Mouse (Mus musculus) gastrocnemius, postnatal 25 days (tissue): ENCODE measurements around the gene Ago4. TPM values are rescaled to one million over a fixed set of nuclear protein-coding genes. Genes with fewer than 3 reads are reported as not detected.

Experiments used
- DNase-seq: peaks from one replicate; pipeline ENCODE4 v3.0.0; 2022
- total RNA-seq, 2 experiments: library from RNA; stranded (reverse); gene quantifications; 1 replicate in 1 of 2; 2 replicates in 1 of 2; pipeline ENCODE4 v1.2.3; 2021

Gene Ago4
- total RNA-seq, 2 experiments from 2014 or later = 4.4 to 5.1 TPM

DNA sequence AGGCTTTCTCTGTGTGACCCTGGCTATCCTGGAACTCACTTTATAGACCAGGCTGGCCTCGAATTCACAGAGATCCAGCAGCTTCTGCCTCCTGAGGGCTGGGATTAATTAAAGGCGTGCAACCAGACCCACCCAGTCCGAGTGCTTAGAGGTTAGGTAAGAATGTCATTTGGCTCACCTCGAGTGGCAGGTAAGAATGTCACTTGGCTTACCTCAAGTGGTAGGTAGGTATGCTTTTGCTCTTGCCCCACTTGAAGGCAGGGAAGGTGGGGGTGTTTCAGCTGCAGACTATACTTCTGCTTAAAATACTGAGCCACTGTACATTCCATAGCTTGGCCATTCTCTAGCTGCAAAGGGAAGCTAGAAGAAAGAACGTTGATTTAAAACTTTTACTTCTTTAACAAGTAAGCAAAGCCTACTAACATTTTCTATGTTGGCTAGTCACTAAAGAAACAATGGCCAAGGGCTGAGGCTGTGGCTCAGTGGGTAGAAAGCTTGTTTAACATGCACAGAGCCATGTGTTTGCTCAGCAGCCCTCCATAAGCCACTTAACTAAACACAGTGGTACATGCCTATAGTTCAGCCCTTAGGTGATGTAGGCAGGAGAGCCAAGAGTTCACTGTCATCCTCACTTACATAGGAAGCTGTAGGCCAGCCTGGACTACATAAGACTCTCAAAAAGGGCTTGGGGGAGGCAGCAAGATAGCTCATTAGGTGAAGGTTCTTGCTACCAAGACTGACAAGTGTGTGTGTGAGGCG, 20.8 kb downstream of the Ago4 start:
- no peak for DNase-seq

DNA sequence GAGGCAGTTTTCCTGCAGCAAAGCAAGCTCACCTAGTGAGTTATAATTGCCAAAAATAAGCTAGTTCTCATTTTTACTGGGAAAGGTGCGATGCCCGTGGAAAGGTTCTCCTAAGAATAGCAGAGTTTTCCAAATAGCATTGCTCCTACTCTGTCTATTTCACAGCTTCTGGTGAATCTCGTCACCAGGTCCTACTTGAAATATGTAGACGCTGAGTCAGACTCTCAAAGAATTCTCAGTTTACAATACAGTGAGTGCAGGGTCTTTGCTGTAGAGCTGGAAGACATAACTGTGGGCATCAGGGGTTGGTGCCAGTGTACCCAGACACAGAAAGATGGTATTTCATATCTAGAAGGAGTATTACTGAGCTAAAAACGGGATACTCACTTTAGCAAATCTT, 22.3 kb downstream of the Ago4 start:
- no peak for DNase-seq

DNA sequence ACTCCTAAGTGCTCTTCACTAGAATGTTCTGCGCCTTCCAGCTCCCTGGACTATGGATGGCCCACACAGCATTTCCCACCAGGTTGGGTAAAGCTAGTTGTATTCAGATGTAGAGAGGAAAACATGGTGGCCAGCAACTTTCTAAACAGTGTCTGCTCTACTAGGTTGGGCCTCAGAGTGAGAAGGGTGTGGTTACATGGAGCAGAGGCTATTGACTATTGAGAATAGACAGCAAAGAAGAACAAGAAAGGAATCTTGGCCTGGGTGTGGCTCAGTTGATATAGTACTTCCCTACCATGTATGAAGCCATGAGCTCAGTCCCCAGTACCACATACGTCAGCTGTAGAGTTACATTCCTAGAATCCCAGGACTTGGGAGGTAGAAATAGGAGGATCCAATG, 24.2 kb downstream of the Ago4 start:
- no peak for DNase-seq

DNA sequence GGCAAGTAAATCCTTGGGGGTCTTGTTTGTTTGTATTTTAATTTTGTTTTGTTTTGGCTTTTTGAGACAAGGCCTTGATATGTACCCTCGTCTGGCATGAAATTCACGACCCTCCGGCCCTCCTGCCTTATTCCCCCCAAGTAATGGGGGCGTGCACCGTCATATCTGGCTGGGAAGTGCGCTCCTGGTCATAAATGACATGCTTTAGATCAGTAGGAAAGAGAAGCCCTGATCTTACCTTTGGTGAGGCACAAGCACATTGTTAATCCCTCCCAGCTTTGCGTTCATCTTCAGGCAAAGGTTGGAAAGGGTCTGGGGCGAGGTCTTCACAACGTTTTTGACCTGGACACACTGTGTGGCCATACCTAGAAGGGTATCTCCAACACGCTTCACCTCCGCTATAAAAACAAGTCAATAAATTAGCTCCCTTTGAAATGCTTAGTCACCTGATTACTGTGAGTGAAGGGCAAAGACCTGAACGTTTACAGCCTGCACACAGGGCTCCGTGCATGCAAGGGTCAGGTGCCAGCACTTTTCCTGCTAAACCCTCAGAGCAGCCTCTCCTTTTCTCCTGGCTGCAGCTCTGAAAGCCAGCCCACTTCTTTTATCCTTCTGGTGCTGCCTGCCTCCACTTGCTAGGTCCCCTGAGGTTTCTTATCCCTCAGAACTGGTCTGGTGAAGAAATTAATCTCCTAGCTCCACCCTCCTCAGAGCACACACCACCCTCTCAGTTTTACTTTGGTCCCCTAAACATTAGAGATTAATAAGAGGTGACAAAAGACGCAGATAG, 25.0 kb downstream of the Ago4 start:
- no peak for DNase-seq

DNA sequence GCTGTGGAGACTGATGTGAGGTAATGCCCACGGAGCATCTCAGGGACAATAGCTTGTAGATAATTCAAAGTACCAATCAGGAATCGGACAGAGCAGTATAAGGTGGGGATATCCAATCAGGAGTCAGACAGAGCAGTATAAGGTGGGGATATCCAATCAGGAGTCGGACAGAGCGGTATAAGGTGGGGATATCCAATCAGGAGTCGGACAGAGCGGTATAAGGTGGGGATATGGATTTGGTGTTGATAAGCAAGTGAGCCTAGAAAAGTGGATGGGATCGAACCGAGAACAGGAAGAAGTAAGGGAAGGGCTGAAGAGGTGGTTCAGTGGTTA, 30.3 kb downstream of the Ago4 start:
- no peak for DNase-seq

DNA sequence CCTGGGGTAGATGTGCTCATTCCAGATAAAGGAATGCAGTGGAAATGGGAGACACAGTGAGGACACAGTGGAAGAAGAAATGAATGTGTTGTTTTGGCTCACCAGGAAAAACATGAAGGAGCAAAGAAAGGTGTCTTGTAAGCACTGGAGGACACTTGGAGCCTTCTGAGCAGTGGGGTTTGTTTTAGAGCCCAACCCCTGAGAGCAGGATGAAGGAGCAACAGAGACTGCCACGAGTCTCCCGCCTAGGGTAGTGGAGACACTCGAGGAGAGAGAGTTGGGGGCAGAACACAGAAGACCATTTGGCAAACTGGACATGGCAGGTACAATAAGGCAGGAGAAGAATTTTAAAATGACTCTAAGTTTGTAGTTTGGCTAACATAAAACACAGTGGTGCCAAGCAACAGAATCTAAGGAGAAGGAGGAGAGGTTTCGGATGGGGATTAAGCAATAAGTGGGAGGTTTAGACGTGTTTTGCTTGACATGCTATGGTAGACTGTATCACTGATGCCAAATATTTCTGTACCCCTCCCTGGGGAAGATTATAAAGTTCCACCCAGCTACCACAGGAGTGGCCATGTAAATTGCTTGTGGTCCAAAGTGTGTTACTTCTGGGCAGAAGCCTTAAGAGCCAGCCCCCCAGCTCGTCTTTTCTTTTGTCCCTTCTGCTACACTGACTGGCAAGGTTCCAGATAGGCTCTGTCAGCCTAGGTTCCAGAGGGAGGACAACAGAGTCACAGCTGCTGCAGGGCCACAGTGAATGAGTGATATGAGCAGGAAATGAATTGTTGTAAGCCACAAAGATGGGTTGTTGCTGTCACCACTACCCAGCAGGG, 30.9 kb downstream of the Ago4 start:
- no peak for DNase-seq

DNA sequence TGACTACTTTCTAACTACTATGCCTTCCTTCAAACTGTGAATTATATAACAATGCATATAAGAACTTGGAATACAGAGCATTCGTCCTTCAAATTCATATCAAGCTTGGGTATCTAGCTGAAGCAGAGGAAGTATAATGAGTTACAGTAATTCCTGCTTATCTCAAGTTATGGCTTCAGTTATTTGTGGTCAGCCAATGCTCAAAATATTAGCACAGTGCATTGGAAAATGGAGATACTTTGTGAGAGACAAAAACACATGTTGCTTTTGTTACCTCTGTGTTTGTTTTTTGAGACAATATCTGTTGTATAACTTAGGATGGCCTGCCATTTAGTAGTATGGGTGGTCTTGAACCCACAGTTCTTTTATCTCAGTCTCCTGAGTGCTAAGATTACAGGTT, 34.7 kb downstream of the Ago4 start:
- DNase-seq = no peak

DNA sequence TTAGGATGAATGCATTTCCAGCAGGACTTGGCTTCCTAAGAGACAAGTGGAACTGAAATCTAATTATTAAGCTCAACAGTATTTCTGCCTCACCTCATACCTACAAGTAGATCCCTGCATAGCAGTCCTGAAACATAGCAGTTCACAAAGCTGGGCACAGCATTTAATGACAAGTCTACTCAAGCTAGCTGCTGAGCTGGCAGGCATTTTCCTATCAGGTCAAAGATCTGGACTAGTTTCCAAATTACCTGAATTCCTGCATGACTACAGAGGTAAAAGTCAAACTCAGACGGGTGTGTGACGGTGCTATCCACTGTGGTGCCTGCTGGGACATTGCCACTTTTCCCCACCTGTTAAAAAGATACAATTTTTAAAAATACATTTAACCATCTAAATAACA, 36.3 kb downstream of the Ago4 start:
- DNase-seq = no peak

DNA sequence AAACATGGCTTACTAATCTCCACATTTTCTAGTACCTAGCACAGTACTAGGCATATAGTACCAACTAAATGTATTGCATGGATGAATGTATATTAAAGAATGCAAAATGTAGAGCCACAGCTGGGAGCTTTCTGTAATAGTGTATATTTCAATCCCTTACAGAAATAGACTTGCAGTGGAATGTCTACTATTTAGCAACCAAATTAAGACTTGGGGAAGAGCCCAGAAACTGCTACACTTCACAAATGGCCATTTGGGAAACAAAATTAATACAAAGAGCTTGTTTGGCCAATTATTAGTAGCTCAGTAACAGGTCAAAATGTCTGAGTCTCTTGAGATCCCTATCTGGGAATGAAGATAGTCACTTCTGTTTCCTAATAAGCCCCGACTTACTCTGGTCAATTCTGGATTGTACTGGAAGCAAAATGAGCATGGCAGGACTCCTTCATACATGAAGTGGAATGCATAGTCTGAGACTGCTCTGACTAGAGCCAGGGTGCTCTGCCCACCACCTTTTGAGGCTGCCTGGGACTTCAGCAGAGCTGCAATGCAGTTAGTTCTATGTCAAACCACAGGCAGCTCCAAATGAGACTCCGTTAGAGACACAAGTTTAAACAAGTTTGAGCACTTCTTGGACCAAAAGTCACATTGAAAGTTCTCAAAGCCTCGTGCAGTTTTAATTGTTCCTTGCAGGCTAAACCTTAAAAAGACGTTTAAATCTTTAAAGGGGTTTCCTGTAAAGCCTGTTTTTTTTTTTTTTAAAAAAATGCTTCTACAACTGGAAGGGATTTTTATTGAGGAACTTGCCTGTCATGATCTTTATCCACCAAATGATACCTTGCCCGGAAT, 37.1 kb downstream of the Ago4 start:
- DNase-seq = no peak

DNA sequence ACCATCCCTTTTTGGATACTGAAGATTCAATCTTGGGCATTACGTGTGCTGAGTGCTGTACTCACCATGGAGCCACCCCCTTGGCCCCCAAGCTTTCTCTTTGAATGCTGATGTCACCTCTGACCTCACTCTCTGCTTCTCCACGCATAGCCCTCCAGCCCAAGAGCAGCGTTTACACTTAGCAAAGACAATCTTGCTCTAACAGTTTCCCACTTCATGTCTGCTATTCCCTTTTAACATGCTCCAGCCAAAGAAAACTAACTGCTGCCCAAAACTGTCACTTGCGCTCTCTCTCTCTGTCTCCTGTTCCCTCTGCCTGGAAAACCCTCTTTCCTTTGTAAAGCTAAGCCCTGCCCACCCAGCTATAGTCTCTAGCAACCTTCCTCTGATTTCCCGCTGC, 37.8 kb downstream of the Ago4 start:
- DNase-seq = no peak

DNA sequence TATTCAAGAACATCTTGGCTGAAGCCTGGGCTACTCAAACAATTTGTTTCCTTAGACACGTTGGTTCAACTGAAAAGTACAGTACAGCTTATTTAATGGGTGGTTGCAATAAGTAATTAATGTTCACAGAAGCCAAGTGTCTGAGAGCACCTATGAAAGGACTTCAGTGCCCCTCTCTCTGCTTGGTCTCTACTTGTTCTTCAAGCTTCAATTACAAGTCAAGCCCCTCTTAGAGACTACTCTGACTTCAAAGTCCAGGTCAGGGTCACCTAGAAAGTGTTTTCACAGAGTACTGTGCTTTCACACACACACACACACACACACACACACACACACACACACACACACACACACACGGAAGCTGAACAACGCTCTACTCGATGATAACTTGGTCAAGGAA, 39.9 kb downstream of the Ago4 start:
- DNase-seq = no peak

DNA sequence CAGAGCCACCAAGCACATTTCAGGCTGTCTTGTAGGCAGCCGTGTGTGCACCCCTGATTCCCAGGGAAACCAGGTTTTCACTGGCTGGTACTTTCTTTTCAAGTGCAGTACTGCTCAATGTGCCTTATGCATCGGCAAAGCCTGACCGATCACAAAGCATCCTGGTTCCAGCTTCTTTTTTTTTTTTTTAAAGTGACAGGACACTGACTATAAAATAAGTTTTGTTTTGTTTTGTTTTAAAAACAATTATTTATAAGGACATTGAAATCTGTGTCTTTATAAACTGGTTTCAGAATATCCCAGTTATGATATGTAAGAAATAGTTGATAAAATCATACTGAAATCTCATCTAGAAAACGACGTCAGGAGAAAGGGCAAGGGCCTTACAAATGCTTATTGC, 41.3 kb downstream of the Ago4 start:
- DNase-seq = no peak

DNA sequence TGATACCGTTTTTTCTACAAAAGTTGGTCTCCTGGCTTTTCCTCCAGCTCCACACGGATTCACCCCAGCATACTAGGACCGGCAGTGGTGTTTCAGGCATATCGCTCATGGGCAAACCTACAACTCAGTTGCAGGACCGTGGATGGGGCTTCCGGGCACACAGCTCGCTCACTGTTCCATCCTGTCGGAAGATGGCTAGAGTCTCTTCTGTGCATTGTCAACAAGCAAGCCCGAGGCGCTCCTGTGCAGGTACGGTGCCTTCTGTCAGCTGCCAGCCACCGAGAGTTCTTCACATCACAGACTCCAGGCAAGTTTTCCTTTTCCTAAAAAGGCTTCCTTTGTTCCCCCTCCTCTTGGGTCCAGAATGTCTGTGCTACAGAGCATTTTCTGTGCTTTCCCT, 42.5 kb downstream of the Ago4 start:
- DNase-seq = no peak

DNA sequence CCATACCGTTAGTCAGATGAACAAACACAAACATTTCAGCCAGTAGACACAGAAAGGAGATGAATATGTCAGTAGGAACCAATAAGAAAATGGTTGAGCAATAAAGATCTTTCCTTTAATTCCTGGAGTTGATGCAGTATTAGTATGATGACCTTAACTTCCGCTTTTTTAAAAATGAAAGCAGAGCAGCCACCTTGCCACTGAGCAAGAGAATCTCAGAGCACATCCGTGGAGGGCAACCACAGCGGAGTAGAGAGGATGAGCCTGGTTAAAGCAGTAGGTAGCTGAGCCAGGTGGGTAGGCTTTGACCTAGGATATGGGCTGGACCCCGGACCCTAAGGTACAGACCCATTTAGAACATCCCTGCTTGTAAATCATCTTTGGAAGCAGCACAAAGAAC, 43.5 kb downstream of the Ago4 start:
- DNase-seq = no peak

DNA sequence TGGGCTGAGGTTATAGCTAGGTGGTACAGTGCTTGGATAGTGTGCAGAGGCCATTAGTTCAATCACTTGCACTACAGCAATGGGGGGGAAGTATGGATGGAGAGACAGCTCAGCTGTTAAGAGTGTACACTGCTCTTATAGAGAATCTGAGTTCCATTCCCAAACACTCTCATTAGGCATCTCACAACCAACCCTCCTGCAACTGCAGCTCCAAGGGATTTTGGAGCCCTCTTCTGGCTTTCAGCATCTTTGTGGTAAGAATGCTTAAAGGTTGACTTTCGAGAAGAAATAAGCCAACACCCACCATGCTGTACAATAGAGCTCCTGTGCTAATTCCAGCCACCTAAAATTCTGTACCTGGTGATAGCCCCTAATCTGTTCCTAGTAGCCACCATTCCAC, 47.1 kb downstream of the Ago4 start:
- DNase-seq = no peak

DNA sequence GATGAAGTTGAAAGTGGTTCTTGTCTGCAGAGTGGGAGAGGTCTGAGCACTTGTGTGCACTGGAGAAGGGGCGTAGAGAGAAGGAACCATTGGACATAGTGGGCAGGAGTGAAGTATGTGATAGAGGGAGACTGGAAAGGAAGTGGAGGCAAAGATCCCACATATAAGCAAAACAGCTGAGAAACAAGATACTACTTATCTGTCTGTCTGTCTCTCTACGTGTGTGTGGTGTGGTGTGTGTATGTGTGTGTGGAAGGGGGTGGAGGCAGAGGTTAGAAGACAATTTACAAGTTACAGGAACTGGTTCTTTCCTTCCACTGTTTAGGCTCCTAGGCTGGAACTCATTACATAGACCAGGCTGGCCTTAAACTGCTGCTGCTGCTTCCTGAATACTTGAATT, 48.2 kb downstream of the Ago4 start:
- no peak for DNase-seq

DNA sequence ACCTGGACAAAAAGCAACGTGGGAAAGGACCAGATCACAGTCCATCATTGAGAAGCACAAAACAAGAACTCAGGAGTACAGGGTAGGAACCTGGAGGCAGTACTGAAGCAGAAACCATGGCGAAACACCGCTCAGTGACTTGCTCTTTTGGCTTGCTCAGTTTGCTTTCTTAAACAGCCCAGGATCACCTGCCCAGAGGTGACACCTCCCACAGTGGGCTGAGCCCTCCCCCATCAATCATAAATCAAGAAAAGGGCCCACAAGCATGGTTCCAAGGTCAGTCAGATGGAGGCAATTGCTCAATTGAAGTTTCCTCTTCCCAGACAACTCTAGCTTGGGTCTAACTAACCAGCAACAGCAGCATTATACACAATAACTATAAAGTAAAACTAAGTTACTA, 49.4 kb downstream of the Ago4 start:
- no peak for DNase-seq

DNA sequence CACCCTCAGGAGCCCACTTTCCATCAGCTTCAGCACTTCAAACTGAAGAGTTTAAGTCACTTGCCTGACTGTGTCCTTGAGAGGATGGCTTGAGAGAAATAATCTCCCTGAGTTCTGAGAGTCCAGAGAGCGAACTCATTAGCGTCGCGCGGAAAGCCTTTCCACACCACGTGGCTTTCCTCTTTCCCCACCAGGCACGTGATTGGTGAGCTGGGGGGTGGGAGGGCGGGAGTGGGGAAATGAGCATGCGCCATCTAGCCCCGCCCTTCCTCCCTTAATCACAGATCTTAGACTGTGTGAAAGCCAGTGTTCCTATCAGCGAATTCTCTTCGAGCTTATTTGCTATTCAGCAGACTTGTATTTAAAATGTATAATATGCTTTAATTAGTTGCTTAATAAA, 50.3 kb downstream of the Ago4 start:
- no peak for DNase-seq

DNA sequence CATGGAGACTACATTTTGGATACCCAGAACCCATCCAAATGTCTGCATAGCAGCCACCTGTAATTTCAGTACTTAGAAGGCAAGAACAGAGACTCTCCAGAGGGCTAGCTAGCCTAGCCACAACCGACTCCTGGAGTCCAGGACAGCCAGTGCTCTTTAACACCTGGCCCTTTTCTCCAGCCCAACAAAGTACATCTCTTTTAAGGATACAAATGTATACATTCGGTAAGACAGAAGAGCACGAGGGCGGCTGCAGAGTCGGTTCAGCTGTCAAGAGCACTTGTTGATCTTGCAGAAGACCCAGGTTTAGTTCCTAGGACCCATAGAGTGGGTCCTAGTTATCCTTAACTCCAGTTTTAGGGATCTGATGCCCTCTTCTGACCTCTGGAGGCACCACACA, 51.8 kb downstream of the Ago4 start:
- no peak for DNase-seq

DNA sequence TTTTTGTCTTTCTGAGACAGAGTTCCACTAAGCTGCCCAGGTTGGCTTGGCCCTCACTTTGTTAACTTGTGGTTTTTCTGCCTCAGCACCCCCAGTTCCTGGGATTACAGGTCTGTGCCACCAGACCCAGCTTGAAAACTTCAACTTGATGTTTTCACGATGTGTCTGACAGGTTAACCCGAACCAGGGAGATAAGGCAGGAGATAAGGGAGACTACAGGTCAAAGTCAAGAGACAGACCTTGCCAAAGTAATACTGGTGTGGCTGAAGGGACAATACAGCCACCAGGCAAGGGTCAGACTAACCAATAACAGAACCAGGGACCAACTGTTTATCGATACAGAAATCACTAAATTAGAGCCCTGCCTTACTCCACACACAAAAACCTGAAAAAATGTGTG, 53.0 kb downstream of the Ago4 start:
- no peak for DNase-seq

DNA sequence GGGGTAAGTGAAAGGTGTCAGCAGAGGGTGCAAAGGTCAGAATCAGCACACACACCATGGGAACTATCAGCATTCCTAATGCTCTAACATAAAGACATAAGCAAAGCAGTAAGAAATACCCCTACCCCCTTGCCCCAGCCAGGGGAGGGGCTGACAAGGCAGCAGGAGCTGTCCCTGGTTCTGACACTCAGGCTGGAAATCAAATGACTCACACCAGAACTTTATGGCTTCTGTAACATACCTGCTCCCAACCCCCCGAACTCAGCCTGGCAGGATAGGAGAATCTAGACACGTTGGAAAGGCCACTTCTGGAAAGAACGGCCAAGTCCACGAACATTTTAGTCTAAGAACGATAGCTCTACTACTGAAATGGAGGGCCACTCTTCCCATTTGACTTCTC, 60.2 kb downstream of the Ago4 start:
- DNase-seq = no peak

DNA sequence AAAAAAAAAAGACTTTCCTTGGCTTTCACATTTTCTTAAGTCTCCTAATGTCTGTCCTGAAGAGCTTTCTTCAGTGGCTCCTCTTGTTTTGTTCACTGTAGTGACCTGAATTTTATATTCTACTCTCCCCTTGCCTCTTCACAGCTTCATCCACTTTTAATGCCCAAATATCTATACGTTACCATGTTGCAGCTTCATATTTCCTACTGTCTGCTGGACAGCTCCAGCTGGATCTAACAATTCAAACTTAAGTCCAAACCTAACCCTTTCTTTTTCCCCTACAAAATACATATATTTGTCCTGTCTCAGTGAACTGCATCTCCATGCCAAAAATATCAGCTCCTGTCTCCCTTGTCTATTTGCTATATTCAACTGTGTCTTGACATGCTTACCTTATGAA, 63.9 kb downstream of the Ago4 start:
- no peak for DNase-seq
